Mouse (Mus musculus): ENCODE results near the gene Rtn4rl1.

Rtn4rl1 gene

DNA sequence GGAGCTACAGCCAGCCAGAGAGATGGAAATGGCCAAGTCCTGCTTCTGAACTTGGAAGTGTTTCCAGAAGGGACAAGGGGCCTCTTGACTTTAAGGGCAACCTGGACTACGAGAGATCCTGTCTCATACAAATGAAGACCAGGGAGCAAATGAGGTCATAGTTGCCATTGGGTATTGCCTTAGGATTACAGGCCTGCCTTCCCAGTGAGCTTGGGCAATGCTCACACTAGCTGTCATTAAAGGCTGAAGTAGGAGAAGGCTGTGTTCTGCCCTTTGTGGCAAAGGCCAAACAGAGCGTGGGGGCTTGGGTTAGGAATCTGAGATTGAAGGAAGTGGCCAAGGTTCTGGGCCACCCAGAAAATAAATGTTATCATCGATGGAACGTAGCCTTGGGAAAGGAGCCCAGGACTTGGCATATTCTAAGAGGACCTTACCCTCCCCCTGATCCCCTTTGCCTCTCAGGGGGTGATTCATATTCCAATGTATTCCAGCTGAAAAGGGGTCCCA lies 57.5 kb downstream of the Rtn4rl1 start:
- DNase-seq (ENCODE audit: low spot score), result no peak

DNA sequence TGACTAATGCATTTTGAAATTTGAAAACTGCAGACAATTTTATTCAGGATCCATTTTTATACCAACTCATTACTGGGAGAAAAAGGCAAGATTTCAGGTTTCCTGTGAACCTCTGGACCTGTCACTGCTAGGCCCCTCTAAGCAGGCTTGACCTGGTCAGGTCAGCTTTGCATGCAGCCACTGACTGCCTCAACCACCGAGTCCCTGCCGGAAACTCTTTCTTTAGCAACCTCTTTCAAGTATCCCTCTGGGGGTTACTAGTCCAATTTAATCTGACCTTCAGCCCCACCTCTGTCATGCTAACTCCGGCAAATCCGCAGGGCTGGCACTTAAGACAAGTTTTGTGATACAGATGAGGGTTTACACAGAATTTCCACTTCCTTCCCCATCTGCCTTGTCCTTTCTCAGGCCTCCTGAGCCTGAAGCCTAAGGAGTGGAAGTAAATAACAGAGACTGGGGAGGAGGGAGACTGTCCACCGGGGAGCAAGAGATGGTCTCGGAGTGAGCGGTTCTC lies 58.0 kb downstream of the Rtn4rl1 start:
- no peak for DNase-seq (ENCODE audit: low spot score)

DNA sequence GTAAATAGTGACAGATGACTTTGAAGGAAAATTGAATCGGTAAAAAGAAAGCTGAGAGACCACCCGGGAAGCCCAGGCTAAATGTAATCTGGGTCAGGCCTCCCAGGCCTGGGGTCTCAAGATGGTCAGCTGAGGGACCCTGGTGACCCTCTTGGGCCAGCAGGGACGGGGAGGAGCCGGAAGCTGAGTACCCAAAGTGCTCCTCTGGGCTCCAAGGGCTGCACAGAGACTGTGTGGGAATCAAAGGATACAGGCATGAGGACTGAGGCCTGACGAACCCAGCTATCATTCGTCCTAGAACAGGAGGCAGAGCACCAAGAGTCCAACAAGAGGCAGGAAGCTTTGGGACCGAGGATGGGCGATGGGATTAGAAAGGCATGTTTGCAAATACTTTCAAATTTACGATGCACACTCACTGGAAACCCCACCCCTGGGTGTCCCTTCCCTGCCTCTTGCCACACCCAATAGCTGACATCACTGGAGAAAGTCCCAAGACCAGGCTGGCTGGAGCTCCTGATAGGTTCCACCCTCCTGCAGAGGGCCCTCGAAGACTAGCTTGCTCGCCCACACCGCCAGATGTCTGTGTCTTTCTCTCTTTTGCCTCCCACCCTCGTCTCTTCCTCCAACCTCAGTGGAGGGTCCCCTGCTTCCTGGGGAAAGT lies 60.8 kb downstream of the Rtn4rl1 start:
- DNase-seq (ENCODE audit: low spot score), result peak; percentile 29

DNA sequence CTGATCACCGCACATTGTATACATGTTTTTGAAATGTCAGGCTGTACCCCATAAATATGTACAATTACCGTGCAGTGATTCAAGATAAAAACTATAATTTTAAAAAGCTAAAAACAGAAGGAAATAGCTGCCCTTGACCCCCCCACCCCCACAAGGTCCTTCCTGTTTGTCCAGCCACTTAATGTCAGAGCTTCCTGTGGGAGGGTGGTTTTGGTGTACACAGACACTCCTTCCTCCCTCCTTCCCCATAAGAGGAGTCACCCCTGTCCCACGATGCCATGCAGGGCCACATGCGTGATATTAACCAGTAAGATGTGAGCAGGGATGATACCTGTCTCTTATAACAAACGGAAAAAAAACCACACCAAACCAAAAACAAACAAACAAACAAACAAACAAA lies 61.7 kb downstream of the Rtn4rl1 start:
- DNase-seq (ENCODE audit: low spot score), result no peak

DNA sequence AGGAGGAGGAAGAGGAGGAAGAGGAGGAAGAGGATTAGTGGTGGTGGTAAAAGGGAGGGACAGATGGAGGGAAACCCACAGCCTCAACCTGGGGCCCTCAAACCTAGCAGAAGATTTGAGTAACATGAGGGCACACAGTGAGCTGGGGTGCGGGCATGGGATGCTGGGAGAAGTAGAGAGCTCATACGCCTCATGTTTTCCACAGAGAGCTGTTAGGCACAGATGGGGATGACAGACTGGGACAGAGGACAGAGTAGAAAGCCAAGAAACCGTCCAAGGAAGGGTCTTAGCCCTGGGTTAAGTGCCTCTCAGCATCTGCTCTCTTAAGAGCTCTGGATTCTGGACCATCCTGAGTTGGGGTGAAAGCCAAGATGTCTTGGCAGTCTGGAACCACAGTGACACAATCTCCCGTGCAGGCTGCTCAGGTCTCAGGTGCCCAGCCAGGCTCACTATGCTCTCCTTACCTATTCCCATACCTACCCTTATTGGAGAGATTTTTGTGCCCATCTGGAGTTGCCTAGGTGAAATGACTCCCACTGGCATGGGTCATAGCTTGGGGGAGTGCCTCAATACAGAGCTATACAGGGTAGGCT lies 63.6 kb downstream of the Rtn4rl1 start:
- DNase-seq (ENCODE audit: low spot score), result no peak

DNA sequence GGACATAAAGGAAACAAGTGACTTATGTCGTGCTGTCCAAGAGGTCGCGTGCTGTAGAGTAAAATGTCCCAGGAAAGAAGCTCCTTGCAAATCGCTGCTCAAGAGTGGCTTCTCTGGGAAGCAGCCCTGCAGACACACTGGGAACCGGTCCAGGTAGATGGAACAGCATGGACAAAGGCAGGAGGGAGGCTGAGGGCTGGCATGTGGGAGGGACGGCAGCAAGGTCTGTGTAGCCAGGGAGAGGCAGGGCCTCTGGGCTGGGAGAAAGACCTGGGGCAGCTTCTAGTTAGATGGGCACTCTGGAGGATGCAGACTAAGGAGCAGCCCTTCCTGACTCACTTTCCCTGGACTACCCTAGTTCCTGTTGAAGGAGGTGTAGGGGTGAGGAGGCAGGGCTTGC lies 65.8 kb downstream of the Rtn4rl1 start:
- no peak for DNase-seq (ENCODE audit: low spot score)

DNA sequence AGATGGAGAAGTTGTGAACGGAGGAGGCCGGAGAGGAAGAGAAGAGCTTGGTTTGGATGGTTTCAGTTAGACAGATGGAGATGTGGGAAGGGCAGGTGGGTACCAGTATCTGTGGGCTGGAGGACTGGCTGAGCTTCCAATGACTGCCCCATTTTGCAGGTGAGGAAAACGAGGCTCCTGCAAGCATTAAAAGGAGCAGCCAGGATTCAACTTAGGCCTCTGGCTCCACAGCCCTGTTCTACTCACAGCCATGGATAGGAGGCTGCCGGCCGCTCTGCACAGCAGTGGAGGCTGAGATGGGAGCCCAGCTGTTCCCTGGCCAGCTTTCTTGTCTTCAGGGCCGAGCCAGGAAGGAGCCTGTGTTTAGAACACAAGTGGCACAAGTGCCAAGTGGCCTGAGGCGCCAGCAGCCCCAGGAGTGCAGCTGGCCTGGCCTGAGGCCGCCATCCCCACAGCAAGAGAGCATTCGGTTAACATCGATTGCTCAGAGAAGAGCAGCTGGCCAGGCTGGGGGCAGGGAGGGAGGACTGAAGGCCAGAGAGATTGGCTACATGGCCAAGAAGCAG lies 66.5 kb downstream of the Rtn4rl1 start:
- DNase-seq (ENCODE audit: low spot score), result no peak

DNA sequence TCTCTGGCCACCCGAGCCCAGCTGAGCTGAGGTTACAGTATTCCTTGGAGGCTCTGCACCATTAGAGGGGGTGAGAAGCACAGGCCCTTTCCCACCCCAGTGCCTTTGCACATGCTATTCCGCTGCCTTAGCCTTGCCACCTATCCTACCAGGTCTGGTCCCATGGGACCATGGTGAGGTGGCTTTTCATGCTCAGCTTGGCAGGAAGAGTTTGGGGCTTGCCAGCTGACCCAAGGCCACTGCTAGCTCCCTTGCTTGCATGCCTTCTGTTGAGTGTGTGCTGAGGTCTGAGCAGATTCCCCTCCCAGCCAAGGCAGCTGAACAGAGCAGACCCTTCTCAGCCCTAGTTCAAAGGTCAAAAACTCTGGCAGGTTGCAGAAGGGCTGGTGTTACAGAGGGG lies 67.4 kb downstream of the Rtn4rl1 start:
- no peak for DNase-seq (ENCODE audit: low spot score)

DNA sequence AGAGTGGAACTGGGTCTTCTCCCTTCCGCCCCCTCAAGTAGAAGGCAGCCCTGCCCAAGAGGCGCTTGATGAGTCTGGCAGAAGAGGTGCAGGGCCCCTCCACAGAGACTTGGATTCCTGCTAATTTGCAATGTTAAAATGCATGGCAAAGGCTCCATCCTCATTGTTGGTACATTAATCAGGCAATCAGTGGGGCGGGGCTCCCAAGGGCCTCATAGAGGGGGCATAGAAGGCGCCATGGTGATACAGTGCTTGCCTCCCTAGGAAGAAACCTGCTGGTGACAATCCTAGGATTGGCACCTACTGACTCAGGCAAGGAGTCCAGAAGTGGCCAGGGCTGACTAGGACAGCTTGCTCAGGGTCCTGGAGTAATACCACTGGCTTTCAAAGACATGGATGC lies 68.1 kb downstream of the Rtn4rl1 start:
- DNase-seq (ENCODE audit: low spot score), result no peak

DNA sequence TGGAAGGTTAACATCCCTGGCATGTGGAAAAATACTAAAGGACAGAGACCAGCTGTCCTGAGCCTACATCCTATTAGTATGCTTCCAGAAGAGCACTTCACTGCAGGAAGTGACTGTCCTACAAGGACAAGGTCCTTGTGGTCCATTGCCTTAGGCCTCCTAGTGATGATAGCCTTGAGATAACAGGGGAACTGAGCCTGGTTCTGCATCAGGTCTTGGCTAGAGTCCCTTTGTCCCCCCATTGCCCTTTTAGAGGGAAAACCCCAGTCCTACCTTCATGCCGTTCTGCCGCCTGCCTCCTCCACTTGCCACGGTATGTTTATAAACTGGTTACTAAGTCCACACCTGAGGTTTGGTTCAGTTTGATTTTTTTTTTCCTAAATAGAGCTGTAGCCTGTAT lies 68.6 kb downstream of the Rtn4rl1 start:
- no peak for DNase-seq (ENCODE audit: low spot score)

DNA sequence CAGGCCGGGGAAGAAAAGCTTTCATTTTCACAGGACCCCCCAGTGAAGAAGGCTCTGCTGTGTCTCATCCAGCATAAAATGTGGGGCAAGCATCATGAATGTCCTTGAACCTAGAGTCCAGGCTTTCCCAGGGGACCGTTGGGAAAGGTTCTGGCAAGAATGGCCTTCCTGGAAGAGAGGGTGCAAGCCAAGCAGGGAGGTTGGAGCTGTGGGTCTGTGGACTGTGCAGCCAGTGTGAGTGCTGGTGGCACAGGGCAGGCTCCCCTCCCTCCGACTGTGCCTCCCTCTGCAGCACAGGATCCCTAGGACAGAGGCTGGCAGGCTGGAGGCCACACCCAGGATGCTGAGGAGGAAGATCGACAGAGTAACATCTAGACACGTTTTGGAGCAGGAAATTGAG lies 69.2 kb downstream of the Rtn4rl1 start:
- no peak for DNase-seq (ENCODE audit: low spot score)

DNA sequence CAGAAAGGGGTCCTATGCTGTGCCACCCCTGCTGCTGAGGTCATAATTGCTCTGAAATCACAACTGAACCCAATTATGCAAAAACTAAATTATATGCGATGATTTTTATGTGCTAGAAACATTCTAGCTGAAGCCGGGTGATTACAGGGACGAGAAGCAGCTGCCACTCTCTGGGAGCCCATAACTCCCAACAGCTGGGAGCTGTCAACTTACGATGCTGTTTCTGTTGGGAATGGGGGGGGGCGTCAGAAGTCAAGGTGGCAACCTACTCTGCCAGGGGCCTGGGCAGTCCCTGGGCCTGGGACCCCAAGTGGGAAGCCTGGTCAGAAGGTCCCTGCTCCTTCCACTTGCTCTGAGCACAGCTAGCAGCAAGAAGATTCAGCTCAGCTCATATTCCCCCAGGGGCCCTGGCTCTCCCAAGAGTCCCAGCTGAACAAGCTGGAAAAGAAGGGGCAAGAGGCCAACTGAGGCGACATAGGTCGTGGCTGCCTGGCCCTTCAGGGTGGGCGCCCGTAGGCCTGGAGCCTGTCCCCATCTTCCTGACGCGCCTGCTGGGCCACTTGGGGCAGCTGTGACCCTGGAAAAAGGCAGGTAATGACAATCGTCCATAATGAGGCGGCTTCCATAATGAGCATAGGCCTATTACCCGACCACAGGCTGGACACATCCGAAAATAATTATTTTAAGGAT lies 69.8 kb downstream of the Rtn4rl1 start:
- no peak for DNase-seq (ENCODE audit: low spot score)

DNA sequence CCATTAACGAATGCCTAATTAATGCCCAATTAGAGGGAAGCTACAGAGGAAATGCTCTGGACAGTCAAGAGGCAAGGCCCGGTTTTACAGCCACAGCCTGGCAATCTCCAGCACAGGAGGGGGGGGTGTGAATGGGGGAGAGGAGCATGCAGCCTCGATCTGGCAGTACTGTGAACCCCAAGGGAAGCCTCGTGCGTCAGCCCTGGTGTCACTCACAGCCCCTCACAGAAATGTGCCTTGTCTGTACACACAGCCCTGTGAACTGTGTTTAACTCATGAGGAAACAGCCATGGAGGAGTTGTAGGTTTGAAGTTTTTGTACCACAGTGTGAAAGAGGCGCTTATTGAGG lies 70.4 kb downstream of the Rtn4rl1 start:
- DNase-seq (ENCODE audit: low spot score), result no peak

DNA sequence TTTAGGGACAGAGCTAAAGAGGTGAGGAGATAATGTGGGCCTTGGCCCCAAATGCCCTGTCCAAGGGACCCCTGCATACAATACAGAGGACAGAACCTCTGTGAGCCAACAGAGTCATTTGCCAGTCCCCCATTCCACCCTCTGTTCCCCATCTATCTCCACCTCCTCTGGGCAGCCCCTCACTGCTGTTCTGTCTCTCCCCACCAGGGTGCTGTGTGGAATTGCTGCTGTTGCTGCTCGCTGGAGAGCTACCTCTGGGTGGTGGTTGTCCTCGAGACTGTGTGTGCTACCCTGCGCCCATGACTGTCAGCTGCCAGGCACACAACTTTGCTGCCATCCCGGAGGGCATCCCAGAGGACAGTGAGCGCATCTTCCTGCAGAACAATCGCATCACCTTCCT lies 71.0 kb downstream of the Rtn4rl1 start:
- no peak for DNase-seq (ENCODE audit: low spot score)

DNA sequence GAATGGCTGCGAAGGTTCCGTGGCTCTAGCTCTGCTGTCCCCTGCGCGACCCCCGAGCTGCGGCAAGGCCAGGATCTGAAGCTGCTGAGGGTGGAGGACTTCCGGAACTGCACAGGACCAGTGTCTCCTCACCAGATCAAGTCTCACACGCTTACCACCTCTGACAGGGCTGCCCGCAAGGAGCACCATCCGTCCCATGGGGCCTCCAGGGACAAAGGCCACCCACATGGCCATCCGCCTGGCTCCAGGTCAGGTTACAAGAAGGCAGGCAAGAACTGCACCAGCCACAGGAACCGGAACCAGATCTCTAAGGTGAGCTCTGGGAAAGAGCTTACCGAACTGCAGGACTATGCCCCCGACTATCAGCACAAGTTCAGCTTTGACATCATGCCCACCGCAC lies 72.0 kb downstream of the Rtn4rl1 start:
- no peak for DNase-seq (ENCODE audit: low spot score)

DNA sequence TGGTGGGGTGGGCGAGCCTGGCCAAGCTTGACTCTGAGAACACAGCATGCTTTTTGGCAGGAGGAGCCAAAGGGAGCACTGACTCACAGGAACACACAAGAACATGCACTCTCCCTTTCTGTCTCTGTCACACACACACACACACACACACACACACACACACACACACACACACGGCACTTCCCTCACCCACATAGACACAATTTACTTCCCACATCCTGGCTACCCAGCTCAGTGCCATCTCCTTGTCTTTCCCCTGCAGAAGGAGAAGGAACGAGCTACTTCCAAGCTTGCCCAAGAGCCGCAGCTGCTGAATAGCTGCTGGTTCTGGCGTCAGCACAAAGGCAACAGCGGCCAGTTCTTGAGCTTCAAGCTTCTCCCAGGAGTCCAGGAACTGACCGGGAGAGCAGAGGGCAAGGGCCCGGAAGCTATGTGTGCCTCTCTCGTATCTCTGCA lies 74.3 kb downstream of the Rtn4rl1 start:
- DNase-seq (ENCODE audit: low spot score), result no peak

DNA sequence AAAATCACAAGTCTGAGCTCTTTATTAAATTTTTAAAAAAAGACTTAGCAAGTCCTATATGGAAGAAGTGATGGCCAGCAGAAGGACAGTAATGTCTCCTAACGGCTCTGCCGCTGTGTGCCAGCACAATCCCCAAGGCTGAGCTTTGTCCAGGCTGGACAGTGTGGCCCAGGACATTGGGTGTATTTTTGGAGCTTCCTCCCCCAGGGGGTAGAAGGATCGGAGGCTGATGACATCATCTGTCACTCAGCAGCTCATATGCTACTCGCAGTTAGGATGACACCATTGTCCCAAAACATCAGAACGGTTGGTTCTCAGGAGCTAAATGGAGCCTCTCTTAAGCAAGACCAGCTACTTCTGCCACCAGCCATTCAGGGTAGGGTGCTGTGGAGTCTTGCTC lies 74.9 kb downstream of the Rtn4rl1 start:
- DNase-seq (ENCODE audit: low spot score), result no peak

DNA sequence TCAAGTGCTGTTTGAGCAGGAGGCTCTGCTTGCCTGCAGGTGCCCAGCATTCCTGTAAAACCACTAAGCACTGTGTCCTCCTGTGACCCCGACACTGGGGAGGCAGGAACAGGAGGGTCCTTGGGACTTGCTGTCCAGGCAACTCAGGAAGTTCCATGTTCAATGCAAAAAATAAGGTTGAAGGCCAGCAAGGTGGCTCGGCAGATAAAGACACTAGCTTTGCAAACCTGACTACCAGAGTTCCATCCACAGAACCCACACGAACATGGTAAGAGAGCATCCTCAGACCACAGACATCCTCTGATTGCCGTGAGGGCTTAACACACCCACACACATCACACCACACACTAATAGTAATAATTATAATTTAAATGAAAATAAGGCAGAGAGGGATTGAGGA lies 75.6 kb downstream of the Rtn4rl1 start:
- no peak for DNase-seq (ENCODE audit: low spot score)

DNA sequence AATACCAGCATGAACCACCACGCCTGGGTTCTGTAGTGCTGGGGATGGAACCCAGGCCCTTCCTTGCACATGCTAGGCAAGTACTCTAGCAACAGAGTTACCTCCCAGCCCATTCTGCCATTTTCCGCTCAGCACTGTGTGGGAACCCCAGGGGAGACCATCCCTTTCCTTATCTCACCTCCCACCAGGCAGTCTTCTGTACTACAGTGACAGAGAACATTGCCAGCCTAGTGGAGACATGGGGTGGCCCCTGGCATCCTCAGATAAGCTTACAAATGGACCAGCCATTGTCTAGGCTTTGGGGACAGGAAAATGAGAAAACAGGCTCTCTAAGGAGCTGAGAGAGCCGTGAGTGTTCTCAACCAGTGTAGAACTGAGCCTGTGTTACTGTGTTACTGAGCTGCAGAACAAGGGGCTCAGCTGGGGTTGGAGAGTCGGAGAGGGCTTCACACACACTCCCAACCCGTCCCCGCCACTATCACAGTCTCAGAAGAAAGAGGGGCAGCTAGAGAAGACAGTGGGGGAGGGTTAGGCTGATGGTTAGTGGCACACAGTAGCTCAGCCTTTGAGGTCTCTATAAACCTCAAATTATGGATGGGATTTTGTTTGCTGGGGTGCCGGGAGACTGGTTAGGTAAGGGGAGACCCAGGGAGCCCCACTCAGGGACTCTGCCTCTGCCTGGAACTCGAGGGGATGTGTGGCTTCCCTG lies 76.8 kb downstream of the Rtn4rl1 start:
- DNase-seq (ENCODE audit: low spot score), result no peak

DNA sequence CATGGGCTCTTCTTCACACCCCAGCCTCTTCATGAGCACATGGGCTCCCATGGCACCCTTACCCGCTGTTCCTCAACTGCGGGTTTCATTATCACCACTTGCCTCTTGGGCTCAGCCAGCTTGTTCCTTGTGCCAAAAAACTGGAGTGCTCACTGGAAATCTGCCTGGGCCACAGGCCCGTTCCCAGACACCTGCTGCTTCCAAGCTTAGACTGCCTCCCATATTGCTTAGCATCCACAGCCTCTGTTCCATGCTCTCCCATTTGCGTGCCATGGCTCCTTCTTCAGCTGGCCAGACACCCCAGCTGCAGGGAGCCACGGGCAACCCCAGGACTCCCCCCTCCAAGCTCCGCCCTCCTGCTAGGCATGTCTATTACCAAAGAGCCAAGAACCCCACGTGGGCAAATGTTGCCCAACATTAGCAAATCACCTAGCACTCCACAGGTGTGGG lies 77.4 kb downstream of the Rtn4rl1 start:
- DNase-seq (ENCODE audit: low spot score), result no peak

DNA sequence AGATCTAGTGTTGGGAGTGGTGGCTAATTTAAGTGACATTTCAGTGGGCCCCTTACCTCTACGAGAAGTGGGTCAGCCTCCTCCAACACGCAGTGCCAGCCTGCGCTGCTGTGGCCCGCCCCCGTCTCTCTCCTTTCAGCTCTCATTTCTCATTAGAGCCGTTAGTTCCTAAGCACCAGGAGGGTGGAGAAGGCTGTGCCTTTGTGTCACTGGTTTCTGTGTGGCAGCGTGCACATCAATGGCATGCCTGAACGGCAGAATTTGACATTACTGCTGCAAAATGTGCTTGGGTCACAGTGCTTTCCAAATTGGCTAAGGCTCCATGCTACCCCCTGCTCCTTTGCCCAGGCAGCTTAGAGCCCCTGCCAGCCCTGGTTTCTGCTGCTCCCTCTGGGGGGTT lies 79.9 kb downstream of the Rtn4rl1 start:
- DNase-seq (ENCODE audit: low spot score), result no peak

DNA sequence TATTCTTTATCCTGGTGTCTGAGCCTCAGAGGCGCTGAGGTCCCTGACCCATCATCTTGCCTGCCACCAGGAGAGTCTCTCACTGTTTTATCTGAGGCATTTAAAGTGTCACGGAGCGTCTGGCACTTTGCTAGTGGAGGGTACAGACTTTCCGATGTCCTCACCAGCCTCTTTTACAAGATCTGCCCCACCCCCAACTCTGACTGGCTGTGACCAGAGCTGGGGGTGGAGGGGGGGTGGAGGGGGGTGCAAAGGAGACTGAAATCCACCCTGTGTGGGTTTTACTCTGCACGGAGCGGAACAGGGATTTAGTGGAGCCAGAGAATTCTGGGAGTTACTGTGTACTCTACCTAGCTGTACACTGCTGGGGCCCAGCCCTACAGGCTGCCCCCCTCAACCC lies 81.5 kb downstream of the Rtn4rl1 start:
- no peak for DNase-seq (ENCODE audit: low spot score)

All from spleen, adult 12 weeks (tissue).